Mouse (Mus musculus) C3H10T1/2 (cell line): ENCODE results near the gene Cenpa. TPM values are rescaled to one million over a fixed set of nuclear protein-coding genes. Genes with fewer than 3 reads are reported as not detected.

Experiments used
- polyA plus RNA-seq, 2 experiments: library from polyadenylated mRNA; unstranded; fragments of >200 nt; fragmentation: generic; extraction: Trizol; gene quantifications; one replicate each; pipeline ENCODE4 v1.2.1; 2012; ENCODE audit warnings: missing spikeins in 2 of 2

Cenpa gene
- 100 to 1,000 TPM; 146 to 264 TPM for polyA plus RNA-seq

DNA sequence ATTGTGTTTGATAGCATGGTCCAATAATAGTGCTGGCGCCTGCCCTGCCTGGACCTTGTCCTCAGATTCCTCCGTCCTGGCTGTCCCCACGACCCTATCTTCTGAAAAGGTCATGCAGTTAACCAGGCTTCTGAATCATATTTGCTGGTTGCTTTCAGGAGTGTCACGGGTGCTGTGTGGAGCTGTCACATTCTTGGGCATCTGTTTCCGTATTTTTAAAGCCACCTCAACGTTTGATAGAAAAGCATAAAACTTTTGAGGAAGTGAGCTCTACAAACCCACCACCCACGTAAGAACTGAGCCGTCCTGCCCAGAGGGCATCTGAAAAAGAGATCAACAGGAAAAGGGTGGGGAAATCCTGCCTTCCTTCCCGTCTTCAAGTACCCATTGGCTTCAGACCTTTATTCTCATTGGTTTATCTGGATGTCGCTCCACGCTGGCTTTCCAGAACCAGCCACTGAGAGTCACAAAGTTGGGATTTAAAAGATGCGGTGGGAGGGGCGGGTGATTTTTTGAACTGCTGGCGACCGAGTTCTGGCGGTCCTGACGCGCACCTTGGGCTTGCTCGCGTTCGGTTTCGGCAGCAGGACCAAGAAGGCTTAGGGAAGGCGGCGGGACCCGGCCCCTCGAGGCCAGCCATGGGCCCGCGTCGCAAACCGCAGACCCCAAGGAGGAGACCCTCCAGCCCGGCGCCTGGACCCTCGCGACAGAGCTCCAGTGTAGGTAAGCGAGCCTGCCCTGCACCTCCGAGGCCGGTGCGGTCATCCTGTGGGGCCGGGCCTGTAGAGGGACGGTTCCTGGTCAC is at the start of gene Cenpa:
TSS of gene Cenpa (plus strand) at position 387 of the 805 bp plus-strand sequence.

DNA sequence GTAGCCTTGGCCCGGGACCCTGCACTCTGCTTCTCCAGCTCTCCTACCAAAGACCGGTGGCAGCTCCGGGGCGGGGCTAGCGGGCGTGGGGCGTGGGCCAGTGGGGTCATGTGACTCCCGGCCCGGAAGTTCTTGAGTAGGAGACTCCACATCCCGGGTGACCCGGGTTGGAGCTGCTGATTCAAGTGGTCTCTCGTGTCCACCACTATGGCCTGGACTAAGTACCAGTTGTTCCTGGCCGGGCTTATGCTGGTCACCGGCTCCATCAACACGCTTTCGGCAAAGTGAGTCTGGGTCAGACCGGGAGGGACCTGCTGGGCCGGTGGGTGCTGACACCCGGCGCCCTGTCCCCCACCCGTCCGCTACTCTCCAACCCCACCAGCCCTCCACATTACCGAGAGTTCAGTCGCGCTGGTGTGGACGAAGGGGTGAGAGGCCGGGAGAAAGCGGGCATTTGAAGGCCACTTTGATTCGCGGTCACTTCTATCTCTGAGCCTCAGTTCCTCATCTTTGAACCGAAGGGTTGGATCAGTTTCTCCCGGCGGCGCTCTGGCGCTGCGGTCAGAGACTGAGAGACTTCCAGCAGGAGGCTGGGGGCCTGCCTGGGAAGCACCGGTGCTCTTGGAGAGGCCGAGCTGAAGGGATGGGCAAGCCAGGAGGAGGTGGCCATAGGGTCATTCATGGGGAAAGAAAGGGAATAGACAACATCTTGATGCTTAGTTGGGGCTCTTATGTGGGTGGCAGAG is 18.6 kb upstream of the Cenpa start, which contains the start of gene Slc35f6:
TSS of gene Slc35f6 (plus strand) at position 119 of the 746 bp plus-strand sequence.

DNA sequence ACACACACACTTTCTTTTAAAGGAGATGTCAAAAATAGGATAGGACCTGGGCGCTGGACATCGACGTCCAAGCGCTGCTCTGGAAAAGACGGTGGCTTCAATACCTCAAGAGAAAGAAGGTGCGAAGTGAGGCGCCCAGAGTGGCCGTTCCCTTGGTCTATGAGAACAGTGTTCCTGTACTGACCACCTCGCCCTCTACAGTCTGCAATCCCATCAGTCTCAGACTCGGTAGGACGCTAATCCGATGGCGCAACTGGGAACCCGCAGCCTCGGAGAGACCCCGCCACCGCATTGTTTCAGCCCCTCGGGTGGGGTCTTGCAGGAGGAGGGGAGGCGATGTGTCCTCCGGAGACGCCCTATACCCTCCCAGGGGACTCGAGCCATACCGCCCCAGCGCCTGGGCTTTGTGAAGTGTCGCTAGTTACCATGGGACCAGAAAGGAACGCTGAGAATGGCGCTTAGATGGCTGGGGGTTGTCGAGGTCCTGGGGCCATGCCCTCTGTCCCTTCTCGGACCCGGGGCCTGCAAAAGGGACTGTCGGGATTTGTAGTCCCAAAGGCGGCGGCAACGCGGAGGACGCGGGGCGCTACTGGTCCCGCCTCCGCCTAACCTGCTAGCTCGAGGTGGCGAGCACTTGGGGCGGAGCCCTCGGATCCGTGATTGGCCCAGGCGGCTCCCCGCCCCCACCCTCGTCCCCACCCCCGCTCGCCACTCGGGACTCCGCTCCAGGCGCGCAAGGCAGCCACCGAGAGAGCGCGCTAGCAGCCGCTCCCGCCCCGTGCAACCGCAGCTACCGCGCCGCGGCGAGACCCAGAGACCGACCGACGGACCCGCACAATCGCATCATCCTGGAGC is 44.8 kb downstream of the Cenpa start, which contains the start of gene Dpysl5:
TSS of gene Dpysl5 (plus strand) at position 418 of the 855 bp plus-strand sequence.

Other genes starting within 250 kb of the Cenpa start
- not detected for gene Otof, start 204.8 kb upstream of the Cenpa start, polyA plus RNA-seq
- gene 1700001C02Rik, start 200.7 kb upstream of the Cenpa start, polyA plus RNA-seq: not detected
- not detected for gene Cib4, start 120.9 kb upstream of the Cenpa start, polyA plus RNA-seq
- gene Kcnk3, start 78.6 kb upstream of the Cenpa start, polyA plus RNA-seq: under 1 TPM in 1 of 2 experiments, not detected in 1; 0.05 TPM
- 10 to 100 TPM; 15.6 to 27.0 TPM for gene Slc35f6, start 18.8 kb upstream of the Cenpa start, polyA plus RNA-seq
- gene Dpysl5, start 44.8 kb downstream of the Cenpa start, polyA plus RNA-seq: under 1 TPM in 1 of 2 experiments, not detected in 1; under 0.01 TPM
- 10 to 100 TPM; 15.0 to 44.0 TPM for gene Mapre3, start 147.9 kb downstream of the Cenpa start, polyA plus RNA-seq
- gene Tmem214, start 201.2 kb downstream of the Cenpa start, polyA plus RNA-seq: 10 to 100 TPM; 49.8 to 61.3 TPM
- 10 to 100 TPM in 1 of 2 experiments, 1 to 10 TPM in 1; 3.0 to 14.2 TPM for gene Agbl5, start 221.9 kb downstream of the Cenpa start, polyA plus RNA-seq
- gene Ost4, start 241.0 kb downstream of the Cenpa start, polyA plus RNA-seq: 100 to 1,000 TPM; 358 to 516 TPM
- gene Emilin1, start 246.6 kb downstream of the Cenpa start, polyA plus RNA-seq: 100 to 1,000 TPM in 1 of 2 experiments, 10 to 100 TPM in 1; 72.2 to 299 TPM